Mouse (Mus musculus) intestine, embryonic 16.5 days (tissue): ENCODE results near the gene Rps7. TPM values are rescaled to one million over a fixed set of nuclear protein-coding genes. Genes with fewer than 3 reads are reported as not detected.

Experiments used
- ATAC-seq: fragments of 200-750 bp; cut with Nextera tagmentation; 2 replicates; pipeline ENCODE4 v1.8.0; 2017; ENCODE audit warnings: moderate TSS enrichment, moderate library complexity
- H3K27ac ChIP-seq: fragments of 300-500 bp; sonication (generic); 2 replicates; pipeline ENCODE4 v1.5.1; 2014; ENCODE audit warnings: mild to moderate bottlenecking, low read length
- H3K27me3 ChIP-seq: fragments of 300-500 bp; sonication (generic); replicated peaks from 2 replicates; pipeline ENCODE4 v1.6.1; 2014; ENCODE audit warnings: low read length, control low read depth, mixed read lengths; ENCODE audit not compliant: control insufficient read depth, insufficient read depth
- H3K36me3 ChIP-seq: fragments of 300-500 bp; sonication (generic); 2 replicates; pipeline ENCODE4 v1.6.1; 2014; ENCODE audit warnings: low read length, control low read depth; ENCODE audit not compliant: control insufficient read depth, insufficient read depth
- H3K4me1 ChIP-seq: fragments of 300-500 bp; sonication (generic); 2 replicates; pipeline ENCODE4 v1.6.1; 2014; ENCODE audit warnings: low read length, control low read depth, mixed read lengths; ENCODE audit not compliant: control insufficient read depth, insufficient read depth
- H3K4me2 ChIP-seq: fragments of 300-500 bp; sonication (generic); 2 replicates; pipeline ENCODE4 v1.6.1; 2014; ENCODE audit warnings: low read depth, low read length, control low read depth
- H3K4me3 ChIP-seq: fragments of 300-500 bp; sonication (generic); 2 replicates; pipeline ENCODE4 v1.5.1; 2014; ENCODE audit warnings: mild to moderate bottlenecking, low read length
- H3K9ac ChIP-seq: fragments of 300-500 bp; sonication (generic); 2 replicates; pipeline ENCODE4 v1.6.1; 2014; ENCODE audit warnings: low read depth, low read length
- H3K9me3 ChIP-seq: fragments of 300-500 bp; sonication (generic); 2 replicates; pipeline ENCODE4 v1.6.1; 2016; ENCODE audit warnings: low read length, control low read depth; ENCODE audit not compliant: control insufficient read depth
- WGBS: fragments of 180-500 bp; shearing (Covaris S2); extraction: QIAGEN DNeasy Blood & Tissue Kit; methylation state at CpG from one replicate; pipeline ENCODE4 v1.1.7; 2014; 5-methylcytosine and 5-hydroxymethylcytosine counted together
- polyA plus RNA-seq: library from polyadenylated mRNA; unstranded; fragments of >200 nt; fragmentation: Nextera tagmentation; extraction: Ambion mirVana; gene quantifications from 2 replicates; pipeline ENCODE4 v1.2.1, GENCODE M21; 2015

The Rps7 gene
- polyA plus RNA-seq, 1 experiment from 2014 or later: 587 TPM

- Histone ChIP-seq H3K4me3 (peak within 1 kb of the TSS; percentile 82), H3K9ac (peak within 1 kb of the TSS; percentile 83), H3K27me3 (no peaks in the 10 kb centered on the region), H3K27ac (peak within 1 kb of the TSS; percentile 38), H3K9me3 (no peaks in the 10 kb centered on the region), H3K4me2 (peak within 1 kb of the TSS; percentile 81), H3K36me3 (peaks cover 2% of the 10 kb centered on the region; the same call in 1 of the 2 replicates), H3K4me1 (peaks cover 8% of the 10 kb centered on the region)
- 2% methylated on average over 52 of the region's 52 CpGs for WGBS
- ATAC-seq: peak; percentile 95
These were observed 13.7 kb upstream of the Rps7 start, which contains the start of gene Rnaseh1 for GRCm38 (mm10) chr12:28649141-28650110. TSS of gene Rnaseh1 (plus strand) at chr12:28649602.

- Histone ChIP-seq H3K27me3 (no peaks in the 10 kb centered on the region), H3K9me3 (no peaks in the 10 kb centered on the region), H3K27ac (no peak overlapping the region), H3K9ac (no peak overlapping the region), H3K36me3 (peaks cover 5% of the 10 kb centered on the region), H3K4me1 (peaks cover 9% of the 10 kb centered on the region), H3K4me2 (no peak overlapping the region), H3K4me3 (no peak overlapping the region)
- no peak for ATAC-seq
- 71% methylated on average over 2 of the region's 2 CpGs for WGBS
These were observed 3.0 kb upstream of the Rps7 start for GRCm38 (mm10) chr12:28638778-28639177.

GRCm38 (mm10) chr12:28636543-28636942 lies 790 bp upstream of the Rps7 start:
- no peak for ATAC-seq
- Histone ChIP-seq H3K9ac (peak overlapping the region; percentile 69), H3K27me3 (no peaks in the 10 kb centered on the region), H3K9me3 (no peaks in the 10 kb centered on the region), H3K4me2 (peak overlapping the region; percentile 49; the same call in 1 of the 2 replicates), H3K36me3 (peaks cover 23% of the 10 kb centered on the region), H3K4me3 (peak overlapping the region; percentile 82), H3K27ac (no peak overlapping the region), H3K4me1 (peaks cover 14% of the 10 kb centered on the region)
- 89% methylated on average over 6 of the region's 6 CpGs for WGBS

- Histone ChIP-seq H3K4me3 (peak overlapping the region; percentile 82), H3K27ac (peak overlapping the region; percentile 72), H3K9me3 (no peaks in the 10 kb centered on the region), H3K9ac (peak overlapping the region; percentile 98), H3K4me1 (peaks cover 14% of the 10 kb centered on the region), H3K36me3 (peaks cover 29% of the 10 kb centered on the region), H3K27me3 (no peaks in the 10 kb centered on the region), H3K4me2 (peak overlapping the region; percentile 56)
- ATAC-seq: no peak; the same call in 1 of the 2 replicates
- WGBS: 1% methylated on average over 23 of the region's 23 CpGs
These were observed 657 bp downstream of the Rps7 start for GRCm38 (mm10) chr12:28635058-28635534.

- H3K36me3 ChIP-seq: peaks cover 22% of the 10 kb centered on the region
- ATAC-seq: no peak
These were observed 7.3 kb downstream of the Rps7 start for GRCm38 (mm10) chr12:28628436-28628835.

GRCm38 (mm10) chr12:28627092-28627491 lies 8.7 kb downstream of the Rps7 start:
- Histone ChIP-seq H3K27me3 (no peaks in the 10 kb centered on the region), H3K36me3 (peaks cover 11% of the 10 kb centered on the region), H3K4me2 (no peak overlapping the region), H3K9me3 (no peaks in the 10 kb centered on the region), H3K4me3 (no peak overlapping the region), H3K4me1 (peaks cover 3% of the 10 kb centered on the region), H3K27ac (no peak overlapping the region), H3K9ac (no peak overlapping the region)
- 58% methylated on average over 4 of the region's 4 CpGs for WGBS
- ATAC-seq: no peak

More at GRCm38 (mm10) chr12:28628436-28628835, 7.3 kb downstream of the Rps7 start:
- Histone ChIP-seq H3K27me3 (no peaks in the 10 kb centered on the region), H3K4me3 (no peak overlapping the region), H3K9me3 (no peaks in the 10 kb centered on the region), H3K4me1 (0 out of 2 replicates have a peak, but pooled peaks cover 2% of the 10 kb centered on the region), H3K9ac (no peak overlapping the region), H3K4me2 (no peak overlapping the region), H3K27ac (no peak overlapping the region)
- WGBS: 96% methylated on average over 2 of the region's 2 CpGs

GRCm38 (mm10) chr12:28625407-28625806 lies 10.3 kb downstream of the Rps7 start:
- 76% methylated on average over 7 of the region's 7 CpGs for WGBS
- Histone ChIP-seq H3K4me1 (peaks cover 9% of the 10 kb centered on the region), H3K9me3 (no peaks in the 10 kb centered on the region), H3K27me3 (no peaks in the 10 kb centered on the region), H3K4me3 (no peak overlapping the region), H3K9ac (no peak overlapping the region), H3K4me2 (no peak overlapping the region), H3K36me3 (peaks cover 4% of the 10 kb centered on the region), H3K27ac (no peak overlapping the region)
- ATAC-seq: no peak

GRCm38 (mm10) chr12:28624251-28624650 lies 11.5 kb downstream of the Rps7 start:
- ATAC-seq: no peak
- Histone ChIP-seq H3K27ac (no peak overlapping the region), H3K9ac (no peak overlapping the region), H3K4me1 (peaks cover 9% of the 10 kb centered on the region), H3K4me2 (no peak overlapping the region), H3K4me3 (no peak overlapping the region), H3K9me3 (no peaks in the 10 kb centered on the region), H3K36me3 (no peaks in the 10 kb centered on the region), H3K27me3 (no peaks in the 10 kb centered on the region)
- 82% methylated on average over 2 of the region's 2 CpGs for WGBS

- H3K9me3 ChIP-seq: no peaks in the 10 kb centered on the region
- no peak within 1 kb of the TSS for H3K4me2 ChIP-seq
- no peak for ATAC-seq
- H3K4me3 ChIP-seq: no peak within 1 kb of the TSS
- no peaks in the 10 kb centered on the region for H3K27me3 ChIP-seq
- H3K4me1 ChIP-seq: peaks cover 9% of the 10 kb centered on the region
- H3K36me3 ChIP-seq: no peaks in the 10 kb centered on the region
- H3K9ac ChIP-seq: no peak within 1 kb of the TSS
- 28% methylated on average over 5 of the region's 5 CpGs for WGBS
- 0 out of 2 replicates have a peak within 1 kb of the TSS, but pooled peaks have one; percentile 19 for H3K27ac ChIP-seq
These were observed 12.6 kb downstream of the Rps7 start, which contains the start of gene Colec11 for GRCm38 (mm10) chr12:28623195-28623594. TSS of gene Colec11 (minus strand) at chr12:28623377.
